Mouse (Mus musculus): Measurements from ENCODE around the gene Ankrd23. TPM values are rescaled to one million over a fixed set of nuclear protein-coding genes. Genes with fewer than 3 reads are reported as not detected.
A peak's percentile ranks its signal among the peaks of the same experiment; 100 is the strongest.

Gene Ankrd23
- polyA plus RNA-seq, 1 experiment from 2014 or later: 16.3 TPM

GRCm38 (mm10) chr1:36538727-36539126, 2.0 kb upstream of the Ankrd23 start:
- Histone ChIP-seq H3K9ac (no peak overlapping the region), H3K4me1 (replicated peaks) (0 out of 2 replicates have a peak, but pooled peaks cover 4% of the 10 kb centered on the region), H3K4me2 (no peak overlapping the region), H3K27ac (no peak overlapping the region), H3K27me3 (no peaks in the 10 kb centered on the region), H3K36me3 (peaks cover 42% of the 10 kb centered on the region), H3K4me3 (no peak overlapping the region), H3K9me3 (no peaks in the 10 kb centered on the region)
- no peak for ATAC-seq (ENCODE audit: low FRiP score)
- WGBS: 88% methylated on average over 4 of the region's 4 CpGs

DNA sequence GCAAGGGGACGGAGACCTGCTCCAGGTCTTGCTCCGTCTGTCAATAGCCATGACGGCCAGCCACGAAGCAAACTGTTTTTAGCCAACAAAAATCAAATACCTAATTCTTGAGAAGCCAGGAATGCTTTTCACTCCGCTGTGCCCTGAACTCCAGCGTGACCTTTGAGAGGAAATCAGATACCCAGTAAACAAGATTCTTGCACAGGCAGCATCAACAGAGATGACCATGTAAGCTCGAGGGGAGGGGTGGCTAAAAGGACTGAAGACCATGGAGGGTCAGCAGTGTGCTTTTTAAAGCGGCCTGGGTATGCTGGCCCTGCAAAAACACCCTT, 320 bp downstream of the Ankrd23 start:
- Histone ChIP-seq H3K27me3 (no peaks in the 10 kb centered on the region), H3K4me1 (replicated peaks) (0 out of 2 replicates have a peak, but pooled peaks cover 4% of the 10 kb centered on the region), H3K36me3 (peaks cover 42% of the 10 kb centered on the region), H3K9me3 (no peaks in the 10 kb centered on the region), H3K4me3 (no peak overlapping the region), H3K9ac (no peak overlapping the region), H3K4me2 (no peak overlapping the region), H3K27ac (no peak overlapping the region)
- WGBS: 81% methylated on average over 8 of the region's 8 CpGs
- ATAC-seq (ENCODE audit: low FRiP score): no peak

DNA sequence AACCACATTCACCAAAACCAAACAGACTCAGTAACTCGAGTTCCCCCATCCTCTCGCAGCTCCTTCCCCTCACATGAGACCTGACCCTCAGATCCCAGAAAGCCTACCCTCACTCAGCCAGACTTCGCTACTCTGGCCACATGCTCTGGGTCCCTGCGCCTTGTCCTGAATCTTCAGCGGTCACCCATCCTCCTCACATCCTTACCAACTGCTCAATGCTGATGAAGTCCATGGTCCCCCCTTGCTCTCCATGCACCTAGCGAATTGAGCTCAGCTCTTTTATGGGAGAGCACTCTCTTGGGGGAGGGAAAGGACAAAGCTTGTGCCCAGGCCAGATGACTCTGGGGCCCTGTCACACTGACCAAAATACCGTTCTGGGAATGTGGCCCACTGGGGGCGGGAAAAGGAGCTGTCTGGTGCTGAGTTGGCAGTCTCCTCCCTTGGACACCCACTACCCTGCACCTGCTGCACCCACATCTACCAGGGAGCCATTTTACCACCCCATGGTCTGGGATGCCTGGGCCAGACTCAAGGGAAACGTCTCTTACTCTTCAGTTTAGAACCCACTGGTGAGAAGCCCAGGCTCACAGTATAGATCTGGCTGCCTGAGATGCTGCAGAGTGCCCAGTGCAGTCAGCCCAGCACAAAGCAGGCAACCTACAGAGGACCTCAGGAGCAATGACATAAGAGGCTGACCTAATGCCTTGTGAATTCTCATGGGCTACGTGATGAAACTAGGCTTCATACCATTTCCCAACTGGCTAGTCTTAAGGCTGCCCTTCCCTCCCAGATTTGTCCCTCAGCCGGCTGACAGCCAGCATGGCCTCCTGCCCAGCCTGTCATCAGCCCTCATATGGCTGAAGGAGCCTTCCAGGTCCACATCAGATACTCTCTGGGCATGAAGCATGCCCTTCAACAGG, 946 bp downstream of the Ankrd23 start:
- Histone ChIP-seq H3K36me3 (peaks cover 43% of the 10 kb centered on the region), H3K4me3 (no peak overlapping the region), H3K9me3 (no peaks in the 10 kb centered on the region), H3K27ac (no peak overlapping the region), H3K9ac (no peak overlapping the region), H3K27me3 (no peaks in the 10 kb centered on the region), H3K4me2 (no peak overlapping the region), H3K4me1 (replicated peaks) (0 out of 2 replicates have a peak, but pooled peaks cover 5% of the 10 kb centered on the region)
- 91% methylated on average over 11 of the region's 11 CpGs for WGBS
- no peak for ATAC-seq (ENCODE audit: low FRiP score)

- Histone ChIP-seq H3K36me3 (peaks cover 39% of the 10 kb centered on the region), H3K4me1 (replicated peaks) (peaks cover 16% of the 10 kb centered on the region; the same call in 1 of the 2 replicates), H3K4me2 (no peak overlapping the region), H3K9me3 (no peaks in the 10 kb centered on the region), H3K4me3 (no peak overlapping the region), H3K27ac (no peak overlapping the region), H3K9ac (no peak overlapping the region), H3K27me3 (no peaks in the 10 kb centered on the region)
- ATAC-seq (ENCODE audit: low FRiP score): no peak
- WGBS: 91% methylated on average over 6 of the region's 6 CpGs
Measured at GRCm38 (mm10) chr1:36534595-36535058, 2.1 kb downstream of the Ankrd23 start.

GRCm38 (mm10) chr1:36533546-36533945, 3.1 kb downstream of the Ankrd23 start:
- H3K4me3 ChIP-seq: no peak overlapping the region
- H3K4me1 ChIP-seq (replicated peaks): peaks cover 17% of the 10 kb centered on the region; the same call in 1 of the 2 replicates
- H3K9me3 ChIP-seq: no peaks in the 10 kb centered on the region
- no peak overlapping the region for H3K27ac ChIP-seq
- 86% methylated on average over 6 of the region's 6 CpGs for WGBS
- no peak for ATAC-seq (ENCODE audit: low FRiP score)
- peaks cover 28% of the 10 kb centered on the region for H3K36me3 ChIP-seq
- no peaks in the 10 kb centered on the region for H3K27me3 ChIP-seq
- H3K9ac ChIP-seq: no peak overlapping the region
- H3K4me2 ChIP-seq: no peak overlapping the region

- Histone ChIP-seq H3K4me1 (replicated peaks) (peaks cover 18% of the 10 kb centered on the region), H3K4me3 (no peak overlapping the region), H3K9me3 (no peaks in the 10 kb centered on the region), H3K36me3 (peaks cover 32% of the 10 kb centered on the region), H3K27me3 (no peaks in the 10 kb centered on the region), H3K9ac (no peak overlapping the region), H3K4me2 (no peak overlapping the region), H3K27ac (no peak overlapping the region)
- ATAC-seq (ENCODE audit: low FRiP score): no peak
- WGBS: 92% methylated on average over 12 of the region's 12 CpGs
Measured at GRCm38 (mm10) chr1:36531461-36531860, 5.2 kb downstream of the Ankrd23 start.

DNA sequence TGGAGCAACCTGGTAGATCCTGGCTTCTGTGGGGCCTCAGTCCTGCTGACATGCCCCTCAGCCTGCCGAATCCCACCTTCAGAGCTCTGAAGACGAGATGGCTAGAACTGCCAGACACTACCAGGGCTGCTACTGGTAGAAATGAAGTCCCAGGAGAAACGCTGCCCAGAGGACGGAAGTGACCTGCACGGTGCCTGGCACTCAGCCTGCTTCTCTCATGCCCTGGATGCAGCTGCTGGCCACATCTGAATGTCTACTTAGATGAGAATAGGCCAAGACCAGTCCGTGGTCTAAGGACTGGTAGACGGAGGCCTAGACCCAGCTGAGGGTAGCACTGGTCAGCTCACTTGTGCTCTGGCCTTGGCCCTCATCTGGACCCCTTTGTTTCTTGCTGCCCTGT, 5.7 kb downstream of the Ankrd23 start:
- Histone ChIP-seq H3K27ac (no peak overlapping the region), H3K4me2 (no peak overlapping the region), H3K4me3 (no peak overlapping the region), H3K4me1 (replicated peaks) (peaks cover 18% of the 10 kb centered on the region), H3K9ac (no peak overlapping the region), H3K27me3 (no peaks in the 10 kb centered on the region), H3K36me3 (peaks cover 33% of the 10 kb centered on the region), H3K9me3 (no peaks in the 10 kb centered on the region)
- no peak for ATAC-seq (ENCODE audit: low FRiP score)
- WGBS: 94% methylated on average over 7 of the region's 7 CpGs

GRCm38 (mm10) chr1:36530485-36530884, 6.2 kb downstream of the Ankrd23 start:
- Histone ChIP-seq H3K27ac (no peak overlapping the region; the same call in 1 of the 2 replicates), H3K9me3 (no peaks in the 10 kb centered on the region), H3K4me3 (no peak overlapping the region), H3K27me3 (no peaks in the 10 kb centered on the region), H3K4me1 (replicated peaks) (peaks cover 18% of the 10 kb centered on the region), H3K9ac (no peak overlapping the region), H3K36me3 (peaks cover 36% of the 10 kb centered on the region), H3K4me2 (no peak overlapping the region)
- WGBS: 84% methylated on average over 8 of the region's 8 CpGs
- ATAC-seq (ENCODE audit: low FRiP score): no peak

DNA sequence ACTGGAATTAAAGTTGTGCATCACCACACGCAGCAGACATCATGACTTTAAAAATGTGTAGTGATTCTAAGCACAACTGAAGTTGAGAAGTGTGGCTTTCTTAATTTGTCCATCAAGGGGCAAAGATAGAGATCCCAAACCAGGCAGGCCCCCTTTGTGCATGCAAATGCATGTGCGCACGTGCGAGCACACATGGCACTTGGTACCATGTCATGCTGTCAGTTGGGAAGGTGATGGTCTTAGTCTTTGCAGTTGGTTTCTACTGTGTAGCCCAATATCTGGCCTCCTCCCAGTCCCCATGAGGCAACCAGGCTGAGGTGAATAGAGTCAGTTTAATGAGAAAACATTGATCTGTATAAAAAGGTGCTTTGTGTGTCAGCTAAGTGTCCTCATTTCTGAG, 6.8 kb downstream of the Ankrd23 start:
- 90% methylated on average over 4 of the region's 4 CpGs for WGBS
- peaks cover 18% of the 10 kb centered on the region for H3K4me1 ChIP-seq (replicated peaks)

GRCm38 (mm10) chr1:36529274-36529673, 7.4 kb downstream of the Ankrd23 start:
- H3K4me3 ChIP-seq: no peak overlapping the region
- peaks cover 48% of the 10 kb centered on the region for H3K36me3 ChIP-seq
- 90% methylated on average over 4 of the region's 4 CpGs for WGBS
- no peaks in the 10 kb centered on the region for H3K9me3 ChIP-seq
- no peaks in the 10 kb centered on the region for H3K27me3 ChIP-seq
- no peak overlapping the region for H3K27ac ChIP-seq
- H3K4me1 ChIP-seq (replicated peaks): peaks cover 18% of the 10 kb centered on the region
- H3K9ac ChIP-seq: no peak overlapping the region
- no peak for ATAC-seq (ENCODE audit: low FRiP score)
- no peak overlapping the region for H3K4me2 ChIP-seq

More for the DNA sequence above, 6.8 kb downstream of the Ankrd23 start:
- Histone ChIP-seq H3K9me3 (no peaks in the 10 kb centered on the region), H3K4me2 (no peak overlapping the region), H3K9ac (no peak overlapping the region), H3K27ac (no peak overlapping the region), H3K27me3 (no peaks in the 10 kb centered on the region), H3K36me3 (peaks cover 42% of the 10 kb centered on the region), H3K4me3 (no peak overlapping the region)
- ATAC-seq (ENCODE audit: low FRiP score): no peak

- no peak overlapping the region for H3K4me3 ChIP-seq
- H3K27ac ChIP-seq: peak overlapping the region; percentile 52
- H3K9me3 ChIP-seq: no peaks in the 10 kb centered on the region
- ATAC-seq (ENCODE audit: low FRiP score): peak; percentile 26; the same call in 1 of the 2 replicates
- H3K36me3 ChIP-seq: peaks cover 57% of the 10 kb centered on the region
- H3K9ac ChIP-seq: no peak overlapping the region
- H3K4me2 ChIP-seq: no peak overlapping the region
- WGBS: 11% methylated on average over 1 of the region's 1 CpGs
- H3K4me1 ChIP-seq (replicated peaks): peaks cover 25% of the 10 kb centered on the region
- no peaks in the 10 kb centered on the region for H3K27me3 ChIP-seq
Measured at GRCm38 (mm10) chr1:36528351-36528750, 8.3 kb downstream of the Ankrd23 start.

DNA sequence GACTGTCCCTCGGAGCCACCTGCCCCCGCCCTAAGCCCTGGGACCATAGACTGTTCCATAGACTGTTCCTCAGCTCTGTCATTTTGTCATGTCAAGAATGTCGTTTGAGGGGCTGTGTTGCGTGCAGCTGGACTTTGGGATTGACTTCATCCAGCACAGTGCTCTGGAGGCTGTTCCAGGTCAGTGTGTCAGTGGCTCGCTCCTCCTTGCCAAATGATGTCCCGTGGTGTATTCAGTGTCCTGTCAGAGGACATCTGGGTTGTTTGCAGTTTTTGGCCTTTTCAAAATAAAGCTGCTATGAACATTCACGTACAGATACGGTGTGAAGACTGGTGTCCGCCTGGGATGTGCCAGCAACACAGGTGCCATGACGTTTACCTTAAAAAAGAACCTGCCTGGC, 9.8 kb downstream of the Ankrd23 start:
- H3K4me2 ChIP-seq: no peak overlapping the region
- ATAC-seq (ENCODE audit: low FRiP score): no peak
- H3K4me1 ChIP-seq (replicated peaks): peaks cover 38% of the 10 kb centered on the region
- no peak overlapping the region for H3K27ac ChIP-seq
- 92% methylated on average over 10 of the region's 10 CpGs for WGBS
- peaks cover 69% of the 10 kb centered on the region for H3K36me3 ChIP-seq
- H3K4me3 ChIP-seq: no peak overlapping the region
- H3K27me3 ChIP-seq: no peaks in the 10 kb centered on the region
- H3K9ac ChIP-seq: no peak overlapping the region
- no peaks in the 10 kb centered on the region for H3K9me3 ChIP-seq

DNA sequence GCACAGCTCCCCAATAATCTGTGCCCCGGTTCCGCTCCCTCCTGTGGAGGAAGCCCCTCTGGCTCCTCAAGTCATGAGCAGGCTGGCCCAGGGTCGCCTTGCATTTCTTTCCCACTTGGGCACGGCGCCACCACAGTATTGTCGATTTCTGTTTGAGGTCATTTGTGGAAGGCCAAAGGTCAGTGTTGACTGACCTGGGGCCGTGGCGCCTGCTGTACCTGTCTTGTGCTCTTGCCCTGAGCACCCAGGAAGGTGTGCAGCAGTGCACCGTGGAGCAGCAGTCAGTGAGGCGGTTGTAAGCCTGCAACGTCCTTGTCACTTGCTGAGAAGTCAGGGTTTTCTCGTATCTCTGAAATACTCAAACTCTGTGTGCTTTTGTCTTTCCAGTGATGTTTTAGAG, 10.9 kb downstream of the Ankrd23 start:
- Histone ChIP-seq H3K9me3 (no peaks in the 10 kb centered on the region), H3K4me3 (no peak overlapping the region), H3K4me2 (no peak overlapping the region), H3K36me3 (peaks cover 69% of the 10 kb centered on the region), H3K4me1 (replicated peaks) (peaks cover 38% of the 10 kb centered on the region), H3K27ac (no peak overlapping the region), H3K27me3 (no peaks in the 10 kb centered on the region), H3K9ac (no peak overlapping the region)
- ATAC-seq (ENCODE audit: low FRiP score): no peak
- 90% methylated on average over 12 of the region's 12 CpGs for WGBS
